Mouse (Mus musculus) frontal cortex, postnatal 10 days (tissue): ENCODE measurements at regions not wholly inside any gene's neighbourhood (a gene's known extent, or its start where the extent isn't known, plus 50 kb on each side); places are given as distances from the start of the nearest gene placed in this dataset.

Experiments used
- DNase-seq, 2 experiments: peaks; one replicate each; pipeline ENCODE4 v3.0.0; 2022; ENCODE audit warnings: low spot score in 2 of 2, mixed read lengths in 1 of 2

DNA sequence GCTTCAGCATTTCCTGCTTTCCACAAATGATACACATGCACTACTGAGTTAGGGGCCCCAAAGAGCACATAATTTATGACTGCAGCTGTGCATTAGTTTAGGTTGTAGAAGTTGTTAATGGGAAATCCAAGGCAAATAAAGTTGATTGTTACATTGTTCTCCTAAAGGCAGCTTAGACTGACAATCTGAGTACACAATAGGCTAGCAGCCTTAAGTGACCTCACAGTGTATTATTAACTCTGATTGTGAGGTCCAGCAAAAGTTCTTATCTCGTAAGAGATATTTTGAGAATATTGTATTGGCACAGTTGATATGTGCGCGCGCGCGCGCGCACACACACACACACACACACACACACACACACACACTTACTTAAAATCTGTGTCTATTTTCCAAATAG is 70.5 kb upstream of the Yae1d1 start:
- DNase-seq = no peak

DNA sequence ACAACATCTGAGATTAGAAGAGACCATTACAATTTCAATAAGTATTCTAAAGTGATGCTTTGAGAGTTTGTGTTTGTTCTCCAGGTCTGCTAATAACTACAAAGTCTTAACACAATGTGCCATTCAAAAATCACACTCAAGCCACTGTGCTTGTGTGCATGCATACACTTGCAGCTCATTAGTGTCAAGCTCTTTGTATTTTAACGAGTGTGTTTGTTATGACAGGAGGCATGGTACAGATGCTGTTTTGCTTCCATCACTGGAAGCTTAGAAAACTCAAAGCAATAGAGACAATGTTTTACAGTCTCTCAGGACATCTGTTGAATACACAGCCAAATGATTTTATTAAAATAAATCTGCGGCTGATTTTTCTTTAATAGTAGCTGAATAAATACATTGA is 67.1 kb upstream of the Yae1d1 start:
- no peak for DNase-seq

DNA sequence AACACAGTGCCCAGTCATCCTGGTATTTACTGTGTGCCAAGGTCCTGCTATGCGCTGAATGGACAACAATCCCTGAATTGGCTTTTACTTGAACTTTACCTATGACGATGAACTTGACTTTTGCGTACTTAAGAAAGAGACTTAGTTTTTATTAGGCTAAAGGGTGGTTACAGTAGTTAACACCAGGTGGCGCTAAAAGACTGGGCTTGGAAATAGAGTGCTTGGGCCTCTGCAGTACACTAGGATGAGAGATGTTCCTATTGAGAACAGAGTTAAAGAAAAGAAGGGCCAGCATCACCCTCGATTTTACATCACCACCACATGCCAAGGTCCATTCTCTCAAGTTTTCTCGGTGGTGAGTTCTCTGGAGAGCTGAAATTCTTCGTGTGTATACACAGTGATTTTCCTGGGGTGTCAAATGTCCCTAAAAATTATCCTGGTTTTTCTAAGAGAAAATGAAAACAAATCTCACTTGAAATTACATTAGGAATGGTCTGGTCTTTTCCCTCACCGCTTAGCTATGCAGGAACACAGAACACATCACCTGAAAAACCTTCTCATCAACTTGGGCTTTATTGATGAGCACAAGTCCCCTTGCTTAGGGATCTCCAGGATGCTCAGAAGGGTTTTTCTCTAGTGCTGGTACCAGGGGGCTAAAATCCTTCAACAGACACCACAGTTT is 64.2 kb upstream of the Yae1d1 start:
- DNase-seq = peak; percentile 7 to 53

DNA sequence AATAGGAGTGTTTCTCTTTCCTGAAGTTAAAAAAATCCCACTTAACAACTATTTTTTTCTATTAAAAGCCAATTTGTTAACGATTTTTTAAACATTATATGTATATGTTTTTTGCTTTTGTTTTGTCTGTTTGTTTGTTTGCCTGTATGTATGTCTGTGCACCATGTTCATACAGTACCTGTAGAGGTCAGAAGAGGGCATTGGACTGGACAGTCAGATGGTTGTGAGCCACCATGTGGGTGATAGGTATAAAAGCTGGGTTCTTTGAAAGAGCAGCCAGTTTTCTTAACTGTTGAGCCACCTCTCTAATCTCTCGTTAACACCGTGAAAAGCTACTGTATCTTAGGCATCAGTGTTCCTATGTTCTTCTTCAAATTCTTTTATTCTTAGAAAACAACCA is 63.7 kb upstream of the Yae1d1 start:
- no peak for DNase-seq

DNA sequence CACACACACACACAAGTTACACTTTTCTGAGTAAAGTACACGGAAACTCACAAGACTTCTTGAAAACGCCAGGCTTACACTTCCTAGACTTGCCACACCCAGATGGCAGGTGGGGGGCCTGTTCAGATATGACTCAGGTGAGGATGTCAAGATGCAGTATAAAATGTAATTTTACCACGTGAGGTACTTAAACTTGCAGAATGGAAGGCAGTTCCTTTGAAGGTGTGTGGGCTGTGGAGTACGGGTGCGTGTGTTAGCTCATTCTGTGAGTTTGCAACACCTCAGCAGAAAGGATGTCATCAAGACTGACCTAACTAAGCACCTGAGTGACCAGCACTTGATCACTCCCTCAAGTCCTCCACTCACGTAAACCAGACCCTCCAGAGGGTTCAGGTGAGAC is 50.0 kb upstream of the Yae1d1 start:
- DNase-seq = no peak
